Mouse (Mus musculus) hindbrain, embryonic 11.5 days (tissue): ENCODE results near the gene Camsap2. TPM values are rescaled to one million over a fixed set of nuclear protein-coding genes. Genes with fewer than 3 reads are reported as not detected.

Source experiments
- ATAC-seq: fragments of 200-750 bp; cut with Nextera tagmentation; 2 replicates; pipeline ENCODE4 v1.8.0; 2017; ENCODE audit warnings: mild to moderate bottlenecking, moderate TSS enrichment, moderate library complexity; ENCODE audit not compliant: low FRiP score
- DNase-seq: peaks from one replicate; pipeline ENCODE4 v3.0.0-alpha.2; 2015; ENCODE audit warnings: low spot score
- H3K27ac ChIP-seq: fragments of 300-500 bp; sonication (generic); 2 replicates; pipeline ENCODE4 v1.5.1; 2014; ENCODE audit warnings: mild to moderate bottlenecking, low read depth, low read length
- H3K27me3 ChIP-seq: fragments of 300-500 bp; sonication (generic); 2 replicates; pipeline ENCODE4 v1.6.1; 2014; ENCODE audit warnings: mild to moderate bottlenecking, low read length, moderate library complexity, mixed read lengths; ENCODE audit not compliant: control insufficient read depth, insufficient read depth
- H3K36me3 ChIP-seq: fragments of 300-500 bp; sonication (generic); 2 replicates; pipeline ENCODE4 v1.6.1; 2014; ENCODE audit warnings: mild to moderate bottlenecking, low read length, moderate library complexity, mixed read lengths; ENCODE audit not compliant: control insufficient read depth, insufficient read depth
- H3K4me1 ChIP-seq: fragments of 300-500 bp; sonication (generic); replicated peaks from 2 replicates; pipeline ENCODE4 v1.6.1; 2014; ENCODE audit warnings: low read length, mixed read lengths; ENCODE audit not compliant: control insufficient read depth, insufficient read depth
- H3K4me2 ChIP-seq: fragments of 300-500 bp; sonication (generic); replicated peaks from 2 replicates; pipeline ENCODE4 v1.6.1; 2014; ENCODE audit warnings: mild to moderate bottlenecking, low read depth, low read length
- H3K4me3 ChIP-seq: fragments of 300-500 bp; sonication (generic); 2 replicates; pipeline ENCODE4 v1.5.1; 2014; ENCODE audit warnings: low read depth, low read length
- H3K9ac ChIP-seq: fragments of 300-500 bp; sonication (generic); 2 replicates; pipeline ENCODE4 v1.6.1; 2014; ENCODE audit warnings: low read depth, low read length
- H3K9me3 ChIP-seq: fragments of 300-500 bp; sonication (generic); 2 replicates; pipeline ENCODE4 v1.6.1; 2016; ENCODE audit warnings: low read length; ENCODE audit not compliant: control insufficient read depth
- WGBS: fragments of 180-500 bp; shearing (Covaris S2); extraction: QIAGEN DNeasy Blood & Tissue Kit; methylation state at CpG from one replicate; pipeline ENCODE4 v1.1.7; 2014; 5-methylcytosine and 5-hydroxymethylcytosine counted together
- polyA plus RNA-seq: library from polyadenylated mRNA; unstranded; fragments of >200 nt; fragmentation: Nextera tagmentation; extraction: Ambion mirVana; gene quantifications from 2 replicates; pipeline ENCODE4 v1.2.1, GENCODE M21; 2014

Gene Camsap2
- polyA plus RNA-seq, 1 experiment from 2014 or later: 40.1 TPM

- Histone ChIP-seq H3K9me3 (no peaks in the 10 kb centered on the region), H3K27me3 (no peaks in the 10 kb centered on the region), H3K9ac (no peak overlapping the region), H3K4me3 (no peak overlapping the region), H3K36me3 (no peaks in the 10 kb centered on the region), H3K4me2 (no peak overlapping the region), H3K27ac (no peak overlapping the region), H3K4me1 (no peaks in the 10 kb centered on the region)
- ATAC-seq (no peak), DNase-seq (no peak)
- 93% methylated on average over 3 of the region's 3 CpGs for WGBS
Observed at GRCm38 (mm10) chr1:136333512-136333911, 12.4 kb downstream of the Camsap2 start.

DNA sequence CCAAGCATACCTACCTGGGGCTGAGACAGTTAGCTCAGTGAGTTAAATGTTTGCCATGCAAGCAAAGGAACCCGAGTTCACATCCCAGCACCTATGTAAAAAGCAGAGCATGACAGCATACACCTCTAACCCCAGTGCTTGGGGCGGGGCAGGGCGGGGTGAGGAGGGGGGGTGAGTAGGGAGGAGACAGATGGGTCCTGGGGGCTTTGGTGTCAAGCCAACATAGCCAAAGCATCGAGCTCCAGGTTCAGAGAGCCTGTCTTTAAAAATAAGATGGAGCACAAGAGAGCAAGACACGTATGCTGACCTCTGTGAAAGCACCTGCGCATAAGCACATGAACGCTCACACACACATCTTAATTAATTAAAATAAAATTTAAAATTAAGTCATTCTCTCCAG lies 12.8 kb downstream of the Camsap2 start:
- Histone ChIP-seq H3K9ac (no peak overlapping the region), H3K9me3 (no peaks in the 10 kb centered on the region), H3K4me3 (no peak overlapping the region), H3K27ac (no peak overlapping the region), H3K27me3 (no peaks in the 10 kb centered on the region), H3K4me2 (no peak overlapping the region), H3K36me3 (no peaks in the 10 kb centered on the region), H3K4me1 (no peaks in the 10 kb centered on the region)
- DNase-seq: no peak
- no peak for ATAC-seq
- 90% methylated on average over 7 of the region's 7 CpGs for WGBS

DNA sequence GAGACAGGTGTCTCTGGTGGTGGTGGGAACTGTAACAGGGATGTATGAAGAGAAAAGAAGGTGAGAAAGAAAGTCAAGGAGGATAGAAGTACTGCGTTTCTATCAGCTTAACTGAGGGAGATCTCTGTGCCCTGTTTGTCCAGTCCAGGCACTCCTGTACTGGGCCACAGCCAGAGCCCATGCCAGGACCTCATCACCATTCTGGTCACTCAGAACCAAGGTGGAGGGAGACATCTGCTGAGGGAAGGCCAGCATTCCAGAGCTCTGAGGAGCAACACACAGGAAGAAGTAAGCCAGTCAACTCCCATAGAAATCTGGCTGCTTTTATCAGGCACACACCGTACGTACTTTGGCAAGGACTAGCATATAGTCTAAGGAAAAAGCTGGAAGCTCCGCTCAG lies 14.1 kb downstream of the Camsap2 start:
- H3K9ac ChIP-seq: no peak overlapping the region
- no peak for DNase-seq
- WGBS: 93% methylated on average over 4 of the region's 4 CpGs
- ATAC-seq: no peak
- no peak overlapping the region for H3K4me2 ChIP-seq
- H3K27ac ChIP-seq: no peak overlapping the region
- H3K4me1 ChIP-seq: no peaks in the 10 kb centered on the region
- no peaks in the 10 kb centered on the region for H3K36me3 ChIP-seq
- H3K27me3 ChIP-seq: no peaks in the 10 kb centered on the region
- H3K4me3 ChIP-seq: no peak overlapping the region
- no peaks in the 10 kb centered on the region for H3K9me3 ChIP-seq

DNA sequence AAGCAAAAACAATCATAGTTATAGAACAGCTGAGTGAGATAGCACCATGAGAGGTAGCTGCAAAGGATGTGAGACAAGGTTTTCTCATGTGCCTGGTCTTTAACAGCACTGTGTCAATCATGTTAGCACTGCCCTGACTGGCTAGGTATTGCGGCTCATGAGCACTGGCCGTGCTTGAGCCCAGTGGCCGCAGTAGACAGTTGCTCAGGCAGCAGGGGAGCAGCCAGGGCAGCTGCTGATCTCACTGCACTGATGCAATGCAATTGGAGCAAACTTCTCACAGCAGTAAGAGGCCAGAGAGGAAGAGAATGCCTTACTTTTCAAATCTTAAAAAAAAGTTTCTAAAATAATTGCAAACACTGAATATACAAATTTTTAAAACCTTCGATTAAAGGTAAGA lies 16.5 kb downstream of the Camsap2 start:
- H3K4me3 ChIP-seq: no peak overlapping the region
- no peak overlapping the region for H3K27ac ChIP-seq
- no peaks in the 10 kb centered on the region for H3K27me3 ChIP-seq
- ATAC-seq: no peak
- H3K9ac ChIP-seq: no peak overlapping the region
- no peaks in the 10 kb centered on the region for H3K4me1 ChIP-seq
- 93% methylated on average over 4 of the region's 4 CpGs for WGBS
- H3K36me3 ChIP-seq: no peaks in the 10 kb centered on the region
- H3K9me3 ChIP-seq: no peaks in the 10 kb centered on the region
- no peak for DNase-seq
- no peak overlapping the region for H3K4me2 ChIP-seq

DNA sequence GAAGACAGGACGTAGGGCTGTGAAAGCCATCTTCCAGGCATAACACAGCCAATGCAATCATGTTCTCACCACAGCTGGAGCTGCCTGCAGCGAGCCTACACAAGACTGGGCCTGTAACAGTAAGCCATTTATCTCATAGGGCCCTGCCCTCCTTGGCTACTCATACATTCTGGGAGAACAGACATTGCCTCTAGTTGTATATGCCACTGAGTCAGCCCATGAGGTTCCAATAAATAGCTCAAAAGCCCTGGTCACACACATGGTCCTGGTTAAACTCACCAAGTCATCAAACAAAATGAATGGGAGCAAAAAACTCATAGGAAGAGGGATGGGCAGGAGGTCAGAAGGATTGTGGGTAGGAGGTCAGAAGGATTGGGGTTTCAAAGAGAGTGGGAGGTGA lies 17.3 kb downstream of the Camsap2 start:
- Histone ChIP-seq H3K27me3 (no peaks in the 10 kb centered on the region), H3K9ac (no peak overlapping the region), H3K4me3 (no peak overlapping the region), H3K36me3 (no peaks in the 10 kb centered on the region), H3K4me2 (no peak overlapping the region), H3K27ac (no peak overlapping the region), H3K4me1 (no peaks in the 10 kb centered on the region), H3K9me3 (no peaks in the 10 kb centered on the region)
- ATAC-seq (no peak), DNase-seq (no peak)
- WGBS: 77% methylated on average over 2 of the region's 2 CpGs

GRCm38 (mm10) chr1:136327638-136328037 lies 18.3 kb downstream of the Camsap2 start:
- 83% methylated on average over 3 of the region's 3 CpGs for WGBS
- Histone ChIP-seq H3K9me3 (no peaks in the 10 kb centered on the region), H3K4me2 (no peak overlapping the region), H3K36me3 (no peaks in the 10 kb centered on the region), H3K9ac (no peak overlapping the region), H3K4me3 (no peak overlapping the region), H3K27ac (no peak overlapping the region), H3K4me1 (no peaks in the 10 kb centered on the region), H3K27me3 (no peaks in the 10 kb centered on the region)
- DNase-seq (no peak), ATAC-seq (no peak)

- no peak overlapping the region for H3K9ac ChIP-seq
- no peaks in the 10 kb centered on the region for H3K36me3 ChIP-seq
- 55% methylated on average over 4 of the region's 4 CpGs for WGBS
- H3K27me3 ChIP-seq: no peaks in the 10 kb centered on the region
- no peak overlapping the region for H3K27ac ChIP-seq
- no peaks in the 10 kb centered on the region for H3K9me3 ChIP-seq
- H3K4me2 ChIP-seq: no peak overlapping the region
- DNase-seq (no peak), ATAC-seq (no peak)
- H3K4me1 ChIP-seq: no peaks in the 10 kb centered on the region
- H3K4me3 ChIP-seq: no peak overlapping the region
Observed at GRCm38 (mm10) chr1:136325933-136326332, 20.0 kb downstream of the Camsap2 start.

DNA sequence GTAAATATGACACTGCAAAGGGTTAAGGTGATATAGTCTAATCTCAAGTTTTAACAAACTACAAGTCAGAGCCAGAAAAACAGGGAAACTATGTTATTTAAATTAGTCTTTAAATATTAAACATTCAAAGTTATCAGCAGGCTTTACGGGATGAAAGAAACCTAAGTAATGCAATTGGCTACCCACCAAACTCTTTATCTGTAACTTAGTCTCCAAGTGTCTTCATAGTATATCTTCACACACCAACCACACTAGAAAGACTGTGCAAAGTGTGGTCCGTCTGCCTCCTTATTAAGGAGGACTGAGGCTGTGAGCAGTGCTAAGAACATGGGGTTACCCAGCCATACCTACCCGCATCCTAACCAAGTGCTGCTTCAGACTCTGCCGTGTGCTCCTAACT lies 23.6 kb downstream of the Camsap2 start:
- Histone ChIP-seq H3K27me3 (no peaks in the 10 kb centered on the region), H3K4me1 (no peaks in the 10 kb centered on the region), H3K4me3 (no peak overlapping the region), H3K36me3 (no peaks in the 10 kb centered on the region), H3K9me3 (no peaks in the 10 kb centered on the region), H3K27ac (no peak overlapping the region), H3K4me2 (no peak overlapping the region), H3K9ac (no peak overlapping the region)
- WGBS: 93% methylated on average over 4 of the region's 4 CpGs
- DNase-seq: no peak
- no peak for ATAC-seq

DNA sequence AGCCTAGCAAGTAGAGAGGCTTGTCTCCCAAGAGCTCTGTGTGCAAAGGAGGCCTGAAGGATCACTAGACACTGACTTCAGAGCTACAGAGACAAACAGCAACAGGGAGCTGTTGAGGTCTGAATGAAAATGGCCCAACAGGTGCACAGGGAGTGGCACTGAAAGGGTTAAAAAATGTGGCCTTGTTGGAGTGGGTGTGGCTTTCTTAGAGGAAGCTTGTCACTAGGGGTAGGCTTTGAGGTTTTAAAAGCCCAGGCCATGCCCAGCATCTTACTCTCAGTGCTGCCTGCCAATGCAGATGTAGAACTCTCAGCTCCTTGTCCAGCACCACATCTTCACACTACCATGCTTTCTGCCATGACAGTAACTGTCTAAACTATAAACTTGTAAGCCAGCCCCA lies 29.6 kb downstream of the Camsap2 start:
- H3K9ac ChIP-seq: no peak overlapping the region
- no peak overlapping the region for H3K4me3 ChIP-seq
- no peak overlapping the region for H3K27ac ChIP-seq
- no peaks in the 10 kb centered on the region for H3K36me3 ChIP-seq
- no peaks in the 10 kb centered on the region for H3K4me1 ChIP-seq
- DNase-seq: peak; percentile 14
- no peak for ATAC-seq
- no peaks in the 10 kb centered on the region for H3K9me3 ChIP-seq
- no peaks in the 10 kb centered on the region for H3K27me3 ChIP-seq
- H3K4me2 ChIP-seq: no peak overlapping the region
